Mouse (Mus musculus): ENCODE measurements around the gene Atp6v1e2. TPM values are rescaled to one million over a fixed set of nuclear protein-coding genes. Genes with fewer than 3 reads are reported as not detected.

Atp6v1e2 gene
- polyA plus RNA-seq, 1 experiment from 2014 or later = not detected

- no peak for TF ChIP-seq CTCF (IDR thresholded peaks at IDR 0.05; ENCODE audit: low read depth)
- TF ChIP-seq EP300 (IDR thresholded peaks at IDR 0.05; ENCODE audit: low read depth) = no peak
- Histone ChIP-seq H3K9me3 (ENCODE audit: low read length) (no peaks in the 10 kb centered on the region), H3K4me1 (ENCODE audit: insufficient read depth) (no peaks in the 10 kb centered on the region; the same call in 1 of the 2 replicates), H3K27me3 (ENCODE audit: insufficient read depth, low read length) (no peaks in the 10 kb centered on the region), H3K4me3 (ENCODE audit: low read depth, low read length) (no peak overlapping the region), H3K4me2 (ENCODE audit: low read depth, low read length) (no peak overlapping the region), H3K9ac (replicated peaks) (no peak overlapping the region), H3K36me3 (replicated peaks; ENCODE audit: insufficient read depth, low read length) (no peaks in the 10 kb centered on the region), H3K27ac (ENCODE audit: low read depth) (no peak overlapping the region)
- ATAC-seq (no peak), DNase-seq (no peak)
- 77% methylated on average over 6 of the region's 6 CpGs for WGBS (ENCODE audit: insufficient replicate concordance)
Observed at GRCm38 (mm10) chr17:86943158-86943557, 4.5 kb downstream of the Atp6v1e2 start.

- Histone ChIP-seq H3K27ac (ENCODE audit: low read depth) (no peak overlapping the region), H3K4me2 (ENCODE audit: low read depth, low read length) (no peak overlapping the region), H3K4me1 (ENCODE audit: insufficient read depth) (no peaks in the 10 kb centered on the region; the same call in 1 of the 2 replicates), H3K36me3 (replicated peaks; ENCODE audit: insufficient read depth, low read length) (no peaks in the 10 kb centered on the region), H3K27me3 (ENCODE audit: insufficient read depth, low read length) (no peaks in the 10 kb centered on the region), H3K4me3 (ENCODE audit: low read depth, low read length) (no peak overlapping the region), H3K9ac (replicated peaks) (no peak overlapping the region), H3K9me3 (ENCODE audit: low read length) (no peaks in the 10 kb centered on the region)
- DNase-seq (no peak), ATAC-seq (no peak)
- TF ChIP-seq CTCF (IDR thresholded peaks at IDR 0.05; ENCODE audit: low read depth) (no peak), EP300 (IDR thresholded peaks at IDR 0.05; ENCODE audit: low read depth) (no peak)
- WGBS (ENCODE audit: insufficient replicate concordance) = 55% methylated on average over 6 of the region's 6 CpGs
Observed at GRCm38 (mm10) chr17:86942112-86942511, 5.6 kb downstream of the Atp6v1e2 start.

- no peak overlapping the region for H3K4me3 ChIP-seq (ENCODE audit: low read depth, low read length)
- H3K27me3 ChIP-seq (ENCODE audit: insufficient read depth, low read length) = no peaks in the 10 kb centered on the region
- no peak for ATAC-seq
- no peak for TF ChIP-seq EP300 (IDR thresholded peaks at IDR 0.05; ENCODE audit: low read depth)
- H3K9me3 ChIP-seq (ENCODE audit: low read length) = no peaks in the 10 kb centered on the region
- no peak for DNase-seq
- H3K4me2 ChIP-seq (ENCODE audit: low read depth, low read length) = no peak overlapping the region
- no peak overlapping the region for H3K27ac ChIP-seq (ENCODE audit: low read depth)
- 76% methylated on average over 7 of the region's 7 CpGs for WGBS (ENCODE audit: insufficient replicate concordance)
- no peak overlapping the region for H3K9ac ChIP-seq (replicated peaks)
- H3K4me1 ChIP-seq (ENCODE audit: insufficient read depth) = no peaks in the 10 kb centered on the region; the same call in 1 of the 2 replicates
- no peaks in the 10 kb centered on the region for H3K36me3 ChIP-seq (replicated peaks; ENCODE audit: insufficient read depth, low read length)
Observed at GRCm38 (mm10) chr17:86938683-86939082, 9.0 kb downstream of the Atp6v1e2 start.

GRCm38 (mm10) chr17:86937497-86938155, 10.1 kb downstream of the Atp6v1e2 start:
- peak; percentile 64 for DNase-seq
- no peaks in the 10 kb centered on the region; the same call in 1 of the 2 replicates for H3K4me1 ChIP-seq (ENCODE audit: insufficient read depth)
- no peak overlapping the region for H3K27ac ChIP-seq (ENCODE audit: low read depth)
- no peaks in the 10 kb centered on the region for H3K9me3 ChIP-seq (ENCODE audit: low read length)
- peak overlapping the region; percentile 24 for H3K4me3 ChIP-seq (ENCODE audit: low read depth, low read length)
- peak; percentile 63 for ATAC-seq
- 11% methylated on average over 20 of the region's 20 CpGs for WGBS (ENCODE audit: insufficient replicate concordance)
- H3K36me3 ChIP-seq (replicated peaks; ENCODE audit: insufficient read depth, low read length) = no peaks in the 10 kb centered on the region
- no peaks in the 10 kb centered on the region for H3K27me3 ChIP-seq (ENCODE audit: insufficient read depth, low read length)
- H3K4me2 ChIP-seq (ENCODE audit: low read depth, low read length) = peak overlapping the region; percentile 58
- H3K9ac ChIP-seq (replicated peaks) = no peak overlapping the region
- TF ChIP-seq CTCF (IDR thresholded peaks at IDR 0.05; ENCODE audit: low read depth) (no peak), EP300 (IDR thresholded peaks at IDR 0.05; ENCODE audit: low read depth) (no peak)

GRCm38 (mm10) chr17:86937064-86937463, 10.6 kb downstream of the Atp6v1e2 start:
- ATAC-seq (no peak), DNase-seq (no peak)
- no peak overlapping the region for H3K9ac ChIP-seq (replicated peaks)
- H3K36me3 ChIP-seq (replicated peaks; ENCODE audit: insufficient read depth, low read length) = no peaks in the 10 kb centered on the region
- 70% methylated on average over 2 of the region's 2 CpGs for WGBS (ENCODE audit: insufficient replicate concordance)
- TF ChIP-seq EP300 (IDR thresholded peaks at IDR 0.05; ENCODE audit: low read depth) = no peak
- TF ChIP-seq CTCF (IDR thresholded peaks at IDR 0.05; ENCODE audit: low read depth) = no peak
- H3K9me3 ChIP-seq (ENCODE audit: low read length) = no peaks in the 10 kb centered on the region
- no peak overlapping the region for H3K4me3 ChIP-seq (ENCODE audit: low read depth, low read length)
- H3K4me2 ChIP-seq (ENCODE audit: low read depth, low read length) = no peak overlapping the region
- H3K4me1 ChIP-seq (ENCODE audit: insufficient read depth) = no peaks in the 10 kb centered on the region; the same call in 1 of the 2 replicates
- no peaks in the 10 kb centered on the region for H3K27me3 ChIP-seq (ENCODE audit: insufficient read depth, low read length)
- no peak overlapping the region for H3K27ac ChIP-seq (ENCODE audit: low read depth)

- no peak overlapping the region for H3K27ac ChIP-seq (ENCODE audit: low read depth)
- no peaks in the 10 kb centered on the region for H3K27me3 ChIP-seq (ENCODE audit: insufficient read depth, low read length)
- H3K4me3 ChIP-seq (ENCODE audit: low read depth, low read length) = no peak overlapping the region
- H3K4me1 ChIP-seq (ENCODE audit: insufficient read depth) = no peaks in the 10 kb centered on the region; the same call in 1 of the 2 replicates
- H3K36me3 ChIP-seq (replicated peaks; ENCODE audit: insufficient read depth, low read length) = no peaks in the 10 kb centered on the region
- H3K4me2 ChIP-seq (ENCODE audit: low read depth, low read length) = no peak overlapping the region
- ATAC-seq = no peak
- TF ChIP-seq EP300 (IDR thresholded peaks at IDR 0.05; ENCODE audit: low read depth) (no peak), CTCF (IDR thresholded peaks at IDR 0.05; ENCODE audit: low read depth) (no peak)
- DNase-seq = no peak
- WGBS (ENCODE audit: insufficient replicate concordance) = 49% methylated on average over 5 of the region's 5 CpGs
- H3K9ac ChIP-seq (replicated peaks) = no peak overlapping the region
- H3K9me3 ChIP-seq (ENCODE audit: low read length) = no peaks in the 10 kb centered on the region
Observed at GRCm38 (mm10) chr17:86932896-86933295, 14.8 kb downstream of the Atp6v1e2 start.

All from liver, postnatal 0 days (tissue).